Mouse (Mus musculus) cerebellum, postnatal 4 days (tissue): Measurements from ENCODE around the gene Palm.

Experiments
- DNase-seq, 2 experiments: peaks; one replicate each; pipeline ENCODE4 v3.0.0; 2022; ENCODE audit warnings: low spot score in 2 of 2, mixed read lengths in 1 of 2

Gene Palm

DNA sequence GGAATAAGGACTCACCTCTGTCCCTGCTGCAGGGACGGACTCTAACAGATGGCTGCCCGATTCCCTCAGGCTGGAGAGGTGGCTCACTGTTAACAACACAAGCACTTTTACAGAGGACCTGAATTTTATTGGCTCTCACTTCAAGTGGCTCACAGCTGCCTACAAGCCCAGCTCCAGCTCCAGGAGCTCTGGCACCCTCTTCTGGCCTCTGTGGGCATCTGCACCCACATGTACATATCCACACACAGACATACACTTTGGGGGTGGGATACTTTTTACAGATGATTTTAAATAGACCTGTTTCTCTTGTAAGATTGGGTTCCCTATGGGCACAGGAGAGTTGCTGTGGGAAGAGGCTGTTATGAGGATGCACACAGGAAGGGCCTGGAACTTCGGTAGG lies 21.1 kb upstream of the Palm start:
- no peak for DNase-seq

GRCm38 (mm10) chr10:79773208-79773607 lies 20.2 kb upstream of the Palm start:
- DNase-seq = no peak

GRCm38 (mm10) chr10:79774486-79775279 lies 18.7 kb upstream of the Palm start:
- no peak for DNase-seq

GRCm38 (mm10) chr10:79777103-79777531 lies 16.3 kb upstream of the Palm start, which contains the start of gene Fstl3:
Gene Fstl3 (plus strand): TSS chr10:79777272.
- DNase-seq = no peak

DNA sequence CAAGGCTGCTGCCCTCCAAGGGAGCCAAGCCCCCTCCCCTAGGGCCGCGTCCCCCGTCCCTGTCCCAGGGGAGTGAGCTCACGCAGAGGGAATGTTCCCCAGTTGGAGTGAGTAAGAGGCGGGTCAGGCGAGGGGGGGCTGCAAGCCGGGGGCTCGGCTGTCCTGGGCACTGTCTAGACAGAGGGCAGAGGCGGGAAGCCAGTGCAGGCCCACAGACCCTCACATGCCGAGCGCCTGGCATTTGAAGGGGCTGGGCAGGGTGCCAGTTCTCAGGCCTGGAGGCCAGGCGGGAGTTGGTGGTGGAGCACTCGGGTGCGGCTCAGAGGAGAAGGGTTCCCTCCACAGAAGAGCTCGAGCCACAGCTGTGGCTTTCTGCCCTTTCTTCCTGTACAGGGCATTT lies 15.4 kb upstream of the Palm start:
- DNase-seq = peak in 1 of 2 experiments; percentile 74

GRCm38 (mm10) chr10:79779193-79779592 lies 14.2 kb upstream of the Palm start:
- DNase-seq = no peak

DNA sequence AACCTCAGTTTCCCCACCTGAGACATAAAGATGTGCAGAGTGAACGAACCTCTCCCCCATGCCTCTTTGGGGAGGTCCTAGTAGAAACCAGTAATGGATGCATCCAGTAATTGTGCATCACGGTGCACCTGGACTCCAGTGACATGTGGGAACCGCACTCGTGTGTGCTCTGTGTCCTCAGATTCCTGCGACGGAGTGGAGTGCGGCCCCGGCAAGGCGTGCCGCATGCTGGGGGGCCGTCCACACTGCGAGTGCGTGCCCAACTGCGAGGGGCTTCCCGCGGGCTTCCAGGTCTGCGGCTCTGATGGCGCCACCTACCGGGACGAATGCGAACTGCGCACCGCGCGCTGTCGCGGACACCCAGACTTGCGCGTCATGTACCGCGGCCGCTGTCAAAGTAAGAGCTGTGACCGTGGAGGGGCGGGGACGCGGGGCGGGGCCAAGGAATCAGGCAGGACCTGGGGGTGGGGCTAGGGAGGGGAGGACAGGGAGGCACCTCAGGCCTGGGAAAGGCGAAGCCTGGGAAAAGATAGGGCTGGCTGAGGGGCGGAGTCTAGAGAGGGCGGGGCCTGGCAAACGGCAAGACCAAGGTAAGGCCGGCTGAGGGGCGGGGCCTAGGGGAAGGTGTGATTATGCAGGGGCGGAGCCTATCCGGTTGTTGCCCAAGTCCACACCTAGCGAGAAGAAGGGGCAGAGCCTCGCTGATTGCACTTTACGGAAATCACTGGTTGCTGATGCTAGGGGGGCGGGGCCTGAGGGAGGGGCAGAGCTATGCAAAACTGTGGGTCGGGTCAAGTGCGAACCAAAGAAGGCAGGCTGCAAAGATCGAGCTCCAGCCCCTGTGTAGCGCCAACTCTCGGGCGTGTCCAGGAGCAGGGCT lies 13.3 kb upstream of the Palm start:
- peak; percentile 95 to 98 for DNase-seq

DNA sequence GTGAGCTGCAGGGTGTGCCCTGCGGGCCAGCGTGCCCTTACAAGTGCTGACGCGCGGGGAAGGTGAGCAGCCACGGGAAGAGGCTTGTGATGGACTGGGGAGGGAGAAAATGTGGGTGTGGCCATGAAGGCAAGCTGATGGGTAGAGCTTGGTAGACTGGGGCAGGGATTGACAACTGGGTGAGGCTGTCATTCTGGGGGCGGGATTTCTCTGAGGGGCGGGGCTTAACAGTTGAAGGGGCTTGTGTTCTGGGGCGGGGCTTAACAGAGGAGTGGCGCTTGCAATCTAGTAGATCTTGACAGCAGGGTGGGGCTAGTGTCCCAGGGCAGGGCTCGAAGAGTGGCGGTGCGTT lies 12.7 kb upstream of the Palm start:
- DNase-seq = peak in 1 of 2 experiments; percentile 48

GRCm38 (mm10) chr10:79781139-79781538 lies 12.2 kb upstream of the Palm start:
- no peak for DNase-seq

- DNase-seq = no peak
Measured at GRCm38 (mm10) chr10:79781956-79782355, 11.4 kb upstream of the Palm start.

DNA sequence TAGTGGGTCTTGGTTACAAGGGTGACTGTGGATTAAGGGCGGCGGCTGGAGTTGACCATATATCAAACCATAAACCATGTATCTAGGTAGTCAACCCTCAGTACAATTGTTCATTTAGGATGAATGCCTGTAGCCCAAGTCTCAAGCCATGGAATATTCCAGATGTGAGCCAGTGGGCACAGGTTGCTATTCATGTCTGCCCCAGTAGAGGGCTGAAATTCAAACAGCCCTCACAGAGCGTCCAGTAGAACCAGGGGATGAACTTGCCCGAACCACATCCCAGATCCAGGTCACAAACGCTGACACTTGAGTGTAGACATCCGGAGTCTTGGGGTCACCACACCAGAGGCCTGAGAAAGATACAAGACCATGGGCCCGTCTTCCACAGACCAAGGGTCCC lies 10.3 kb upstream of the Palm start:
- no peak for DNase-seq

DNA sequence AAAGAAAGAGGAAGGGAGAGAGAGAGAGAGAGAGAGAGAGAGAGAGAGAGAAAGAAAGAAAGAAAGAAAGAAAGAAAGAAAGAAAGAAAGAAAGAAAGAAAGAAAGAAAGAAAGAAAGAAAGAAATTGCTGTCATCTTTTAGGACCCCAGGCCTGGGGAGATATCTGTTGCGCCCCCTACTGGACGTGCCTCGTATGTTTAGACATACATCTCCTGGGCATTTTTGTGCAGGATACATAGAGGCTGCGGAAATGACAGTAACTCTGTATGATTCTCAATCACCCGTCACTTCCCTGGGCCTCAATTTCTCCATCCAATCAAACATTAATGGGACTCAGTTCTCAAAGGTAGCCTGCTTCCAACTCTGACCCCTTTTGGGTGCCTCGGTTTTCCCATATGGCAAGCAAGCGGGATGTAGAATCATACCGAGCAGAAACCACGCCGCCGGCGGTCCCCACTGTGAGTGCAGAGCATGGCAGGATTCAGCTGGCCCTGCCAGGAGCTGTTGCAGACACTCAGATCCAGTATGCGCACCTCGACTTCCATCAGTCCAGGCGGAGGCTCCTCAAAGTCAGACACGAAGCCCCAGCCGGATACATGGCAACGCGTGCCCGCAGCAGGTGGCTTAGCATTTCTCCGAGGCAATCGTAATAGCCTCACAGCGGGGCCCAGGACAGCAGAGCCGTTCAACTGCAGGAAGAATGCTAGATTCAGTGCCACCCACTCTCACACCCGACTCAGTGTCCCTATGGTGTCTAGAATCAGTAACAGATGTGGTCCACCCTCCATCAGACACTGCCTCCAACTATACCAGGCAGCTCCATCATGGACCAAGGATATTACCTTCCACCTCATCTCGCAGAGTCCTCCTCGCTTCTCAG lies 9.2 kb upstream of the Palm start:
- DNase-seq = peak in 1 of 2 experiments; percentile 48

DNA sequence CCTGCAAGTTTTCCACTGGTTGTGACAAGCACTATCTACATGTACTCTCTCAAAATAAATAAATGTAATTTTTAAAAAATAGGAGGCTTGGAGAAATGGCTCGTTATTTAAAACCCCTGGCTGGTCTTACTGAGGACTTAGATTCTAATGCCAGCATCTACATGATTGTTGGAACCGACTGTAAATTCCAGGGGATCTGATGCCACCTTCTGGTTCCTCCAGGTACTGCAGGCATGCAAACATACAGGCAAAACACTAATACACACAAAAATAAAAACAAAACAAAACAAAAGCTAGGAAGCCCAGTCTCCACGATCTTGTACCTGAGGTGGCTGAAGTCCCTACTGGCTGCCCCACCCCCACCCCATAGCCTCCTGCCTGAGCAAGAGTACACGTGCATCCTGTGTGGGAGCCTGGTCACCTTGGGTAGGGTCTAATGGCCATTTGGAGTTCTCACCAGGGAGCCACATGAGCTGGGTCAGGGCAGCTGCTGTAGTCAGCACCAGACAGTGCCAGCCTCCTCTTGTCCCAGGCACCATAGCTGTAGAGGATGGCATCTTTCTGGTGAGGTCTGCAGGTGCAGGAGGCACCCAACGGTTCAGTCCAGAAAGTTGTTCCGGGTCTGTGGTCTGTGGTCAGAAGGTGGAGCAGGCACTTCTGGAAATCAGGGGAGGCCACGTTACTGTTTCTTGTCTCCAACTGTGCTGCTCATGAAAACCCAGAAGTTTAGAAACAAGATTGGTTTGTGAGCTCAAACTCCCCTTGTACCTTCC lies 4.8 kb upstream of the Palm start:
- DNase-seq = peak; percentile 67 to 82

GRCm38 (mm10) chr10:79789581-79789980 lies 3.8 kb upstream of the Palm start:
- DNase-seq = no peak

DNA sequence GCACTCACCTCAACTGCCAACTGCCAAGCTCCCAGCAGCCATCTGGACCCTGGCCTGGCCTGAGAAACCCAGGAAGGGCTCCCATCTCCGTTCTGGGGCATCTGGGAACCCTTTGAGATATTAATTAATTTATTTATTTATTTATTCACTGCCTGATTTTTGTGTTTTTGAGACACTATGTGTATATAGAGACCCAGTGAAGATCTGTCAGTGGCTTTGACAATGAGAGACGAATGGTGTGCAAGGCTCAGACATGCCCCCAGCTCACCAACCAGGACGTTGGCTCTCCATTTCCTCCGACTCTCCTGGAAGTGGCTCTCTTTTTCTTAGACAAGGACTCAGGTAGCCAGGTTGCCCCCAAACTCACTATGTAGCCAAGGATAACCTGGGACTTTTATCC lies 2.5 kb upstream of the Palm start, which contains the start of gene Prss57:
TSS of gene Prss57 (minus strand) at position 101 of the 400 bp plus-strand sequence.
- DNase-seq = no peak

- no peak for DNase-seq
Measured at GRCm38 (mm10) chr10:79792339-79793040, 882 bp upstream of the Palm start.

DNA sequence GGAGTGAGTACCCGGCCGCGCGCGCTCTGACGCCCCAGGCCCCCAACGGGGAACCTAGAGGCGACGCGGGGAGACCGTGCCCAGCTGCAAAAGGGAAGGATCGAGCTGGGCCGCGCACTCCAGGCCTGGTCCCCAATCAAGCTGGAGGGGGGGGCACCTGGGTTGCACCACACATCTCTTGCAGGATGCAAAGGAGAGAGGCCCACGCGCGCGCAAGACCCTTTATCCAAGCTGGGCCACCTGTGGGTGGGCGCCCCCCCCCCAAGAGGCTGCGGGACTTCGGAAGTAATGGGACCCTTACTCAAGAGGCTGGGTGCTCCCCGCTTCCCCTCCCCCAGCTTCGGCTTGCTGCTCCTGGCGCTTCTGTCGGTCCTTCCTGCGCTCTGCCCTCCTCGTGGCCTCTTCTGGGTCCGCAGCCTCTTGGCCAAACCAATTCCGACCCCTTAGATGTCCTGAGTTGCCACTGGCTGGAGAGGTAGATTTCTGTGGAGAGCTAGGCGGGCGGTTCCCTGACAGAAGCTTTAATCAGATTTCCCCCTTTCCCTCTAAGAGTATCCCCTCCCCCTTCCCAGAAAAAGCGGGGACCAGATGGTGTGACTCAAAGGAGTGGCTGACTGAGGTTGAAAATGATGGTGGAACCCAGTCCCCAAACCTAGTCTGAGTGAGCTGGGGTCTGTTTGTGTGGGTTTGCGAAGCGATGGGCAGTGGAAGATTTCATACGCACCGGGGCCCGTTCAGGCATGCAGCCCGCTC lies 542 bp downstream of the Palm start:
- no peak for DNase-seq

GRCm38 (mm10) chr10:79794491-79794931 lies 1.1 kb downstream of the Palm start:
- DNase-seq = no peak

DNA sequence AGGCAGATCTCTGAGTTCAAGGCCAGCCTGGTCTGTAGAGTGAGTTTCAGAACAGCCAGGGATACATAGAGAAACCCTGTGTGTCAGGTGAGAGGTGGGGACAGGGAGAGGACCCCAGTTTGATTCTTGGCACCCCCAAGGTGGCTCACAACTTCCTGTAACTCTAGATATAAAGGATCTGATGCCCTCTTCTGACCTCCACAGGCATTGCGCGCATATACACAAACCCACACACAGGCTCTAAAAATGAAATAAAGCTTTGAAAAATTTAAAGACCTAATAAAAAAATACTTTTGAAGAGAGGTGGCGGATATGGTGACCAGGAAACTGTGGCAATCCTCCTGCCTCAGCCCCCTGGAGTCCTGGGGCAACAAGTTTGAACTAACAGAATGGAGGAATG lies 2.5 kb downstream of the Palm start:
- DNase-seq = no peak
